Mouse (Mus musculus) skeletal muscle tissue, adult 2 months (tissue): ENCODE data around the gene Zc3h12c.

ENCODE experiments used
- DNase-seq: peaks from one replicate; pipeline ENCODE4 v3.0.0-alpha.2; 2012; ENCODE audit warnings: low read depth, low spot score

Gene Zc3h12c

GRCm38 (mm10) chr9:52167863-52168685 is at the start of gene Zc3h12c:
TSS of gene Zc3h12c (minus strand) at chr9:52168572.
- DNase-seq: no peak

GRCm38 (mm10) chr9:52217636-52218035 is 49.3 kb upstream of the Zc3h12c start:
- no peak for DNase-seq

GRCm38 (mm10) chr9:52215291-52215690 is 46.9 kb upstream of the Zc3h12c start:
- no peak for DNase-seq

GRCm38 (mm10) chr9:52212416-52212815 is 44.0 kb upstream of the Zc3h12c start:
- DNase-seq: no peak

- no peak for DNase-seq
Measured at GRCm38 (mm10) chr9:52208510-52209030, 40.2 kb upstream of the Zc3h12c start.

- DNase-seq: no peak
Measured at GRCm38 (mm10) chr9:52203189-52203588, 34.8 kb upstream of the Zc3h12c start.

- no peak for DNase-seq
Measured at GRCm38 (mm10) chr9:52200271-52200670, 31.9 kb upstream of the Zc3h12c start.

GRCm38 (mm10) chr9:52195853-52196252 is 27.5 kb upstream of the Zc3h12c start:
- DNase-seq: no peak

- DNase-seq: no peak
Measured at GRCm38 (mm10) chr9:52193851-52194250, 25.5 kb upstream of the Zc3h12c start.

GRCm38 (mm10) chr9:52190907-52191306 is 22.5 kb upstream of the Zc3h12c start:
- no peak for DNase-seq

GRCm38 (mm10) chr9:52188106-52188505 is 19.7 kb upstream of the Zc3h12c start:
- no peak for DNase-seq

GRCm38 (mm10) chr9:52186296-52186941 is 18.0 kb upstream of the Zc3h12c start:
- DNase-seq: no peak

GRCm38 (mm10) chr9:52181419-52181818 is 13.0 kb upstream of the Zc3h12c start:
- DNase-seq: no peak

- DNase-seq: no peak
Measured at GRCm38 (mm10) chr9:52180851-52181250, 12.5 kb upstream of the Zc3h12c start.

- DNase-seq: no peak
Measured at GRCm38 (mm10) chr9:52175257-52175859, 7.0 kb upstream of the Zc3h12c start.

- no peak for DNase-seq
Measured at GRCm38 (mm10) chr9:52174671-52175111, 6.3 kb upstream of the Zc3h12c start.

GRCm38 (mm10) chr9:52173937-52174336 is 5.6 kb upstream of the Zc3h12c start:
- no peak for DNase-seq

GRCm38 (mm10) chr9:52172550-52172949 is 4.2 kb upstream of the Zc3h12c start:
- DNase-seq: no peak

- DNase-seq: no peak
Measured at GRCm38 (mm10) chr9:52170671-52171070, 2.3 kb upstream of the Zc3h12c start.

- DNase-seq: no peak
Measured at GRCm38 (mm10) chr9:52170131-52170530, 1.8 kb upstream of the Zc3h12c start.

- peak; percentile 77 for DNase-seq
Measured at GRCm38 (mm10) chr9:52168686-52169270, 406 bp upstream of the Zc3h12c start.

GRCm38 (mm10) chr9:52167506-52167862 is 888 bp downstream of the Zc3h12c start:
- no peak for DNase-seq
